ENCODE assay signal across 12 mouse cellular contexts in genomic region chr5:62480967-62481366, GRCm38 (mm10).
DNase-seq lines count a peak whose midpoint lies in the region; ATAC-seq and TF ChIP-seq lines count a peak whose summit lies in the region.
"Had no signal": no experiment of that assay in that cellular context is flagged by ENCODE, and none has a peak within 500 bp of the region (broad histone marks: within the 10 kb centered on the region; RNA-seq: fewer than 3 reads in every experiment).

No protein-coding gene starts in this region.

- H3K4me1 ChIP-seq in hindbrain, postnatal 0 days (ENCODE audit: insufficient read depth, low read length) = no peaks in the 10 kb centered on the region
- H3K4me1 ChIP-seq in hindbrain, embryonic 16.5 days (ENCODE audit: control insufficient read depth, insufficient read depth, low read depth, low read length) = no peaks in the 10 kb centered on the region
- H3K4me1 ChIP-seq in forebrain, postnatal 0 days (ENCODE audit: insufficient read depth) = no peaks in the 10 kb centered on the region
- H3K4me1 ChIP-seq: hindbrain, embryonic 15.5 days; limb, embryonic 13.5 days; megakaryocyte, embryonic 14.5 days had no signal

- no peak overlapping the region for H3K4me3 ChIP-seq in hindbrain, postnatal 0 days (ENCODE audit: low read length)
- no peak overlapping the region for H3K4me3 ChIP-seq in hindbrain, embryonic 16.5 days (ENCODE audit: low read length)
- H3K4me3 ChIP-seq in forebrain, postnatal 0 days (ENCODE audit: low read depth, low read length) = no peak overlapping the region
- H3K4me3 ChIP-seq: hindbrain, embryonic 15.5 days; limb, embryonic 13.5 days; megakaryocyte, embryonic 14.5 days had no signal

- peak; percentile 87 for DNase-seq in hindbrain, postnatal 0 days (ENCODE audit: low spot score)
- peak; percentile 62 for DNase-seq in 3T3-L1 (ENCODE audit: low read depth, low spot score)
- peak; percentile 42 for DNase-seq in Muller cell, postnatal 12 days (ENCODE audit: inconsistent ontology term)
- peak; percentile 86 for DNase-seq in forebrain, postnatal 0 days
- no peak for DNase-seq in adrenal gland, postnatal 10 days
- no peak for DNase-seq in gastrocnemius, postnatal 10 days
- no peak for DNase-seq in cerebellum, postnatal 25 days
- DNase-seq: thymus, adult 18-20 months had no signal

- H3K36me3 ChIP-seq in hindbrain, postnatal 0 days (ENCODE audit: insufficient read depth, low read length) = no peaks in the 10 kb centered on the region
- no peaks in the 10 kb centered on the region for H3K36me3 ChIP-seq in hindbrain, embryonic 16.5 days (ENCODE audit: control insufficient read depth, insufficient read depth, low read length)
- no peaks in the 10 kb centered on the region for H3K36me3 ChIP-seq in forebrain, postnatal 0 days (ENCODE audit: insufficient read depth)
- H3K36me3 ChIP-seq: hindbrain, embryonic 15.5 days; limb, embryonic 13.5 days had no signal

- no peaks in the 10 kb centered on the region for H3K27me3 ChIP-seq in hindbrain, postnatal 0 days (ENCODE audit: insufficient read depth, low read length)
- no peaks in the 10 kb centered on the region for H3K27me3 ChIP-seq in hindbrain, embryonic 16.5 days (replicated peaks; ENCODE audit: control insufficient read depth, insufficient read depth, low read length)
- no peaks in the 10 kb centered on the region for H3K27me3 ChIP-seq in forebrain, postnatal 0 days (ENCODE audit: insufficient read depth, low read length)
- H3K27me3 ChIP-seq: hindbrain, embryonic 15.5 days; limb, embryonic 13.5 days; megakaryocyte, embryonic 14.5 days had no signal

- WGBS in hindbrain, postnatal 0 days = 25% methylated on average over 1 of the region's 1 CpGs
- WGBS in hindbrain, embryonic 16.5 days = 21% methylated on average over 1 of the region's 1 CpGs
- WGBS in forebrain, postnatal 0 days = 26% methylated on average over 1 of the region's 1 CpGs

- no peak overlapping the region for H3K4me2 ChIP-seq in hindbrain, postnatal 0 days (ENCODE audit: low read depth, low read length)
- no peak overlapping the region for H3K4me2 ChIP-seq in hindbrain, embryonic 16.5 days (ENCODE audit: low read length)
- no peak overlapping the region for H3K4me2 ChIP-seq in forebrain, postnatal 0 days (ENCODE audit: low read depth)
- H3K4me2 ChIP-seq: hindbrain, embryonic 15.5 days; limb, embryonic 13.5 days had no signal

- no peak overlapping the region for H3K9ac ChIP-seq in hindbrain, postnatal 0 days (replicated peaks; ENCODE audit: low read length)
- no peak overlapping the region for H3K9ac ChIP-seq in hindbrain, embryonic 16.5 days (ENCODE audit: low read depth, low read length)
- H3K9ac ChIP-seq in forebrain, postnatal 0 days = no peak overlapping the region
- H3K9ac ChIP-seq: hindbrain, embryonic 15.5 days; limb, embryonic 13.5 days had no signal

- H3K27ac ChIP-seq in hindbrain, postnatal 0 days = no peak overlapping the region
- no peak overlapping the region for H3K27ac ChIP-seq in hindbrain, embryonic 16.5 days (ENCODE audit: low read depth, low read length)
- no peak overlapping the region for H3K27ac ChIP-seq in forebrain, postnatal 0 days (ENCODE audit: low read depth, low read length)
- H3K27ac ChIP-seq: hindbrain, embryonic 15.5 days; limb, embryonic 13.5 days had no signal

- H3K9me3 ChIP-seq in hindbrain, postnatal 0 days (ENCODE audit: low read length) = no peaks in the 10 kb centered on the region
- no peaks in the 10 kb centered on the region for H3K9me3 ChIP-seq in hindbrain, embryonic 16.5 days (ENCODE audit: control insufficient read depth, low read length)
- no peaks in the 10 kb centered on the region for H3K9me3 ChIP-seq in forebrain, postnatal 0 days (ENCODE audit: low read length)
- H3K9me3 ChIP-seq: hindbrain, embryonic 15.5 days; limb, embryonic 13.5 days; megakaryocyte, embryonic 14.5 days had no signal

- no peak for ATAC-seq in hindbrain, postnatal 0 days
- no peak for ATAC-seq in hindbrain, embryonic 16.5 days
- ATAC-seq in forebrain, postnatal 0 days = peak; percentile 62; the same call in 1 of the 2 replicates

- TF ChIP-seq CTCF in hindbrain, postnatal 0 days (IDR thresholded peaks at IDR 0.05; ENCODE audit: low read depth) = peak; percentile 76
- TF ChIP-seq CTCF in forebrain, postnatal 0 days (IDR thresholded peaks at IDR 0.05; ENCODE audit: low read depth) = peak; percentile 78

Comparison
In these comparisons a context has a peak if more than half of its experiments do, and no peak if none do; other contexts are left out.
1. DNase-seq: peak in hindbrain, postnatal 0 days (single experiment), 3T3-L1 (single experiment), Muller cell, postnatal 12 days (single experiment) and forebrain, postnatal 0 days (single experiment); none in adrenal gland, postnatal 10 days (single experiment), gastrocnemius, postnatal 10 days (single experiment) and cerebellum, postnatal 25 days (0 of 2).